Mouse (Mus musculus): ENCODE data around the gene Dlgap5. TPM values are rescaled to one million over a fixed set of nuclear protein-coding genes. Genes with fewer than 3 reads are reported as not detected.

The Dlgap5 gene
- polyA plus RNA-seq, 1 experiment = 2.4 TPM

DNA sequence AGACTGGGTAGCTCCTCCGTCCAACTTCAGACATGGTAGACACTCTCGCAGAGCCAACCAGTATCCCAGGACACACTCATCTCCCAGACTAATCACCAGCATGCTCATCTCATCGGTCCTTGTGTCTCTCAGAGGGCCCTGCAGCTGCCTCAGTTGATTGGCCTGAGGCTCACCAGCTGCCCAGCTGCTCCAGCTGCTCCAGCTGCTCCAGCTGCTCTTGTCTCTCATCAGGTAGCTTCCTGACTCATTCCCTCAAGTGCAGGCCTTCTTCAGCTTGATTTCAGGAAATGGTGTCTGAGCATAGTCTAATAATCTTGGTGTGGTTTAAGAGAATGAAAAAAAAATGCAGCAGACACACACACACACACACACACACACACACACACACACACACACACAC lies 61.6 kb downstream of the Dlgap5 start:
- no peak for TF ChIP-seq POLR2A (IDR thresholded peaks at IDR 0.05; ENCODE audit: low read depth, low read length)
- TF ChIP-seq CTCF (IDR thresholded peaks at IDR 0.05; ENCODE audit: extremely low read depth, insufficient read depth, insufficient read length, insufficient replicate concordance) = no peak
- WGBS = 90% methylated on average over 3 of the region's 3 CpGs
- peaks cover 5% of the 10 kb centered on the region; the same call in 1 of the 2 replicates for H3K4me1 ChIP-seq (ENCODE audit: control insufficient read depth, insufficient read depth, insufficient read length)

DNA sequence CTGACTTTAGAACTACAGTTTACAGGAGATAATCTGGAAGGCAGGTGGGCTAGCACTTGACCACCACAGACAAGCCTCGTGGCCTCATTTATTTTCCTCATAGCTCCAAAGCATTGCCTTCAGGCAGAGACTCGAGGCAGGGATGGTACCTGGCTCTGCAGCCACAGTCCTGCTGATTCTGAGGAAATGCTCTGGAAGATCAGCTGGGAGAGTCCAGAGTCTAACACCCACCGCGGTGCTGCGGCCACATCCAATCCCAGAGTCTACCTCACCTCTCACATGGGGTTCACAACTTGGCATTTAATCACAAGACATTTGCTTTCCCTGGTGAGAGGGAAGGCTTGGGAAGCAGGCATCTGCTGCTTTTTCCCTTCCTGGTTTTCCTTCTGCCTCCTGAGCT lies 63.3 kb downstream of the Dlgap5 start:
- H3K4me1 ChIP-seq (ENCODE audit: control insufficient read depth, insufficient read depth, insufficient read length) = no peaks in the 10 kb centered on the region; the same call in 1 of the 2 replicates
- no peak for DNase-seq (ENCODE audit: low read depth in 1 of 2, low spot score in 2 of 2)
- H3K27me3 ChIP-seq (ENCODE audit: control insufficient read depth, insufficient read depth, low read length) = no peaks in the 10 kb centered on the region
- 85% methylated on average over 5 of the region's 5 CpGs for WGBS
- no peak overlapping the region for H3K4me3 ChIP-seq (ENCODE audit: extremely low read depth, insufficient read depth, insufficient read length)
- no peaks in the 10 kb centered on the region for H3K36me3 ChIP-seq (ENCODE audit: control insufficient read depth, insufficient read depth, low read length)
- no peak overlapping the region for H3K27ac ChIP-seq (ENCODE audit: insufficient read depth, low read length)
- TF ChIP-seq POLR2A (IDR thresholded peaks at IDR 0.05; ENCODE audit: low read depth, low read length) (no peak), CTCF (IDR thresholded peaks at IDR 0.05; ENCODE audit: extremely low read depth, insufficient read depth, insufficient read length, insufficient replicate concordance) (no peak)

More for the DNA sequence above, 61.6 kb downstream of the Dlgap5 start:
- Histone ChIP-seq H3K36me3 (ENCODE audit: control insufficient read depth, insufficient read depth, low read length) (no peaks in the 10 kb centered on the region), H3K27me3 (ENCODE audit: control insufficient read depth, insufficient read depth, low read length) (no peaks in the 10 kb centered on the region), H3K4me3 (ENCODE audit: extremely low read depth, insufficient read depth, insufficient read length) (no peak overlapping the region), H3K27ac (ENCODE audit: insufficient read depth, low read length) (no peak overlapping the region)
- DNase-seq (ENCODE audit: low read depth in 1 of 2, low spot score in 2 of 2) = no peak

DNA sequence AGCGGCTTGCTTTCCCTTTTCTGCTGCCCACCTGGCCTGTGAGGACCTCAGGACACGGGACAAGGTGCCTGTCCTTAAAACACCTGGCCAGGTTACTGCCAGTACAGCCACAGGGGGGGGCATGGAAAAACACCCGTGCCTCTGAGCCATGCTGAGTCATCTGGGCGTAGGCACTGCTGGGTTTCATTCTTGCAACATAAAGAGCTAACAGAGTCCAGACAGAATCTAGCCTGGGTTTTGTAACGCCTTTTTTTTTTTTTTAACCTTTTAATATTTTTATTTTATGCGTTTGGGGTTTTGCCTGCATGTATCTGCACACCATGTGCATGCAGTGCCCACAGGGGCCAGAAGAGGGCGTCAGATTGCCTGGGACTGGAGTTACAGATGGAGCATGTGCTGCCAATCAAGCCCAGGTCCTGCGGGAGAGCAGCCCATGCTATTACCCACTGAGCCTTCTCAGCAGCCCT lies 64.1 kb downstream of the Dlgap5 start:
- no peaks in the 10 kb centered on the region for H3K36me3 ChIP-seq (ENCODE audit: control insufficient read depth, insufficient read depth, low read length)
- H3K27me3 ChIP-seq (ENCODE audit: control insufficient read depth, insufficient read depth, low read length) = no peaks in the 10 kb centered on the region
- no peak for TF ChIP-seq POLR2A (IDR thresholded peaks at IDR 0.05; ENCODE audit: low read depth, low read length)
- TF ChIP-seq CTCF (IDR thresholded peaks at IDR 0.05; ENCODE audit: extremely low read depth, insufficient read depth, insufficient read length, insufficient replicate concordance) = no peak
- no peak overlapping the region for H3K27ac ChIP-seq (ENCODE audit: insufficient read depth, low read length)
- H3K4me1 ChIP-seq (ENCODE audit: control insufficient read depth, insufficient read depth, insufficient read length) = no peaks in the 10 kb centered on the region
- DNase-seq (ENCODE audit: low read depth in 1 of 2, low spot score in 2 of 2) = no peak
- WGBS = 59% methylated on average over 8 of the region's 8 CpGs
- H3K4me3 ChIP-seq (ENCODE audit: extremely low read depth, insufficient read depth, insufficient read length) = no peak overlapping the region

DNA sequence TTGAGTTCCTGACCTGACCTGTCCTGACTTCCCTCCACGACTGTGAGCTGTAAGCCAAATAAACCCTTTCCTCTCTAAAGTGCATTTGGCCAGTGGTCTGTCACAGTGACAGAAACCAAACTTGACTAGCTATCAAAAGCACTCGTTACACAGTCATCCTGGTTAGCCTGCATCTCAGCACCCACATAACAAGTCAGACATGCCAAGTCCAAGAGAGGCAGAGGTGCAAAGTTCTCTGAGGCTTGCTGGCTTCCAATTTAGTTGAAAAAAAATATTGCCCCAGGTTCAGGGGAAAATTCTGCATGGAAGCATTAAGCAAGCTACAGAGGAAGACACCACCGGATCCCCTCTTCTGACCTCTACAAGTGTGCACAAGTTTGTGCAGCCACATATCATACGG lies 65.0 kb downstream of the Dlgap5 start:
- H3K27ac ChIP-seq (ENCODE audit: insufficient read depth, low read length) = no peak overlapping the region
- TF ChIP-seq CTCF (IDR thresholded peaks at IDR 0.05; ENCODE audit: extremely low read depth, insufficient read depth, insufficient read length, insufficient replicate concordance) (no peak), POLR2A (IDR thresholded peaks at IDR 0.05; ENCODE audit: low read depth, low read length) (no peak)

DNA sequence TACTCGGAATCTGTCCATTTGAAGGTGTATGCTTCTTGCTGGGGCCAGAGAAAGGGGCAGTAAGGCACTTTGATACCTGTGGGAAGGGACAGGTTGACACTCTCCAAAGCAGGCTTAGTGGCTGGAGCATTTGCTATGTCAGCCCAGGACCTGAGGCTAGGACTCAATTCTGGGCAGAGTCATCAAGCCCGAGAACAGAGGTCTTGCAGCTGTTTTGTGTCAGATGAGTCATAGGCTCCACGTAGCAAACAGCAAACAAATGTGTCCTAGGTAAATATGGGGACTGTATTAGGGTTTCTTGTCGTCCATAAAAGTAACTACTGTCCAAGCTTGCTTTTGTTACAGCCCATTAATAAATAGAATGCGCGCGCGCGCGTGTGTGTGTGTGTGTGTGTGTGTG lies 65.9 kb downstream of the Dlgap5 start:
- H3K27me3 ChIP-seq (ENCODE audit: control insufficient read depth, insufficient read depth, low read length) = no peaks in the 10 kb centered on the region
- no peak overlapping the region for H3K4me3 ChIP-seq (ENCODE audit: extremely low read depth, insufficient read depth, insufficient read length)
- H3K36me3 ChIP-seq (ENCODE audit: control insufficient read depth, insufficient read depth, low read length) = no peaks in the 10 kb centered on the region
- no peak overlapping the region for H3K27ac ChIP-seq (ENCODE audit: insufficient read depth, low read length)
- DNase-seq (ENCODE audit: low read depth in 1 of 2, low spot score in 2 of 2) = no peak
- H3K4me1 ChIP-seq (ENCODE audit: control insufficient read depth, insufficient read depth, insufficient read length) = no peaks in the 10 kb centered on the region
- 96% methylated on average over 10 of the region's 10 CpGs for WGBS
- TF ChIP-seq POLR2A (IDR thresholded peaks at IDR 0.05; ENCODE audit: low read depth, low read length) (no peak), CTCF (IDR thresholded peaks at IDR 0.05; ENCODE audit: extremely low read depth, insufficient read depth, insufficient read length, insufficient replicate concordance) (no peak)

More for the DNA sequence above, 65.0 kb downstream of the Dlgap5 start:
- H3K36me3 ChIP-seq (ENCODE audit: control insufficient read depth, insufficient read depth, low read length) = no peaks in the 10 kb centered on the region
- H3K27me3 ChIP-seq (ENCODE audit: control insufficient read depth, insufficient read depth, low read length) = no peaks in the 10 kb centered on the region
- no peaks in the 10 kb centered on the region for H3K4me1 ChIP-seq (ENCODE audit: control insufficient read depth, insufficient read depth, insufficient read length)
- H3K4me3 ChIP-seq (ENCODE audit: extremely low read depth, insufficient read depth, insufficient read length) = no peak overlapping the region
- WGBS = 77% methylated on average over 4 of the region's 4 CpGs
- no peak for DNase-seq (ENCODE audit: low read depth in 1 of 2, low spot score in 2 of 2)

DNA sequence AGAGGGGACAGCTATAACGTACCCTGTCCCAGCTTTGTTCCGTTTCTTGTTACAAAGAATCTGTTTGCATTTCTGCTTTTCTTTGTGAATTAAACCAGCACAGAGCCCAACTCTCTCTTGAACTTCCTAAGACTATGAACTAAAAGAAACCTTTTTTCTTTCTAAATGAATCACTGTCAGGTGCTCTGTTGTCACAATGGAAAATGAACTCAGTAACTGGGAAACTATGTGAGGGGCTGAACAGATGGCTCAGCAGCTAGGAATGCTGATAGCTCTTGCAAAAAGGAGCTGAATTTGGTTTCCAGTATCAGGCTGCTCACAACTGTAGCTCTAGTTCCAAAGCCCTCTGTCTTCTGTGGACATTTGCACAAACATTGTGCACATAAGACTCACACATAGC lies 67.2 kb downstream of the Dlgap5 start:
- TF ChIP-seq CTCF (IDR thresholded peaks at IDR 0.05; ENCODE audit: extremely low read depth, insufficient read depth, insufficient read length, insufficient replicate concordance) (no peak), POLR2A (IDR thresholded peaks at IDR 0.05; ENCODE audit: low read depth, low read length) (no peak)

DNA sequence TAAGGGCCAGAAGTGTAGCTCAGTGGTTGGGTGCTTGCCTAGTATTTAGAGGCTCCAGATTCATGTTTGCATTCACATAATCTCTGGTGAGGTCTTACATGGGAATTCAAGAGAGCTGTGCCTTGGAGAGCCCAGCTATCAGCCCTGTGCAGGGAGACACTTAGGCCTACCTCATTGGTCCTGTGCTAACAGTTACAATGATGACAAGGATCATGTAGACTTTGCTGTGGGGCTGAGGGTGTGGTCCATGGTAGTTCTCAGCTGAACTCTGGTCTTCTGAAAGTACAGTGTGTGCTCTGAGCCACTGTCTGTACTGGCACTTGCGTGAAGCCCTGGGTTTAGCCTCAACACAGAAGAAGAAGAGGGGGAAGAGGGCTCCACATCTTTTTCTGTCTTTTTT lies 71.5 kb downstream of the Dlgap5 start:
- 79% methylated on average over 1 of the region's 1 CpGs for WGBS
- no peaks in the 10 kb centered on the region for H3K36me3 ChIP-seq (ENCODE audit: control insufficient read depth, insufficient read depth, low read length)
- no peaks in the 10 kb centered on the region for H3K27me3 ChIP-seq (ENCODE audit: control insufficient read depth, insufficient read depth, low read length)
- H3K4me3 ChIP-seq (ENCODE audit: extremely low read depth, insufficient read depth, insufficient read length) = no peak overlapping the region
- DNase-seq (ENCODE audit: low read depth in 1 of 2, low spot score in 2 of 2) = no peak
- H3K27ac ChIP-seq (ENCODE audit: insufficient read depth, low read length) = no peak overlapping the region
- H3K4me1 ChIP-seq (ENCODE audit: control insufficient read depth, insufficient read depth, insufficient read length) = no peaks in the 10 kb centered on the region
- no peak for TF ChIP-seq CTCF (IDR thresholded peaks at IDR 0.05; ENCODE audit: extremely low read depth, insufficient read depth, insufficient read length, insufficient replicate concordance)
- no peak for TF ChIP-seq POLR2A (IDR thresholded peaks at IDR 0.05; ENCODE audit: low read depth, low read length)

More for the DNA sequence above, 67.2 kb downstream of the Dlgap5 start:
- DNase-seq (ENCODE audit: low read depth in 1 of 2, low spot score in 2 of 2) = no peak
- Histone ChIP-seq H3K4me3 (ENCODE audit: extremely low read depth, insufficient read depth, insufficient read length) (no peak overlapping the region), H3K36me3 (ENCODE audit: control insufficient read depth, insufficient read depth, low read length) (no peaks in the 10 kb centered on the region), H3K4me1 (ENCODE audit: control insufficient read depth, insufficient read depth, insufficient read length) (no peaks in the 10 kb centered on the region), H3K27me3 (ENCODE audit: control insufficient read depth, insufficient read depth, low read length) (no peaks in the 10 kb centered on the region), H3K27ac (ENCODE audit: insufficient read depth, low read length) (no peak overlapping the region)
- WGBS = 82% methylated on average over 2 of the region's 2 CpGs
